Mouse (Mus musculus) frontal cortex, adult (tissue): ENCODE data around the gene Urb2.
A peak's percentile ranks its signal among the peaks of the same experiment; 100 is the strongest.

ENCODE experiments used
- ATAC-seq: cut with Nextera tagmentation; 2 replicates; pipeline ENCODE4 v1.9.2; 2017; ENCODE audit warnings: mild to moderate bottlenecking, moderate library complexity, mixed read lengths; ENCODE audit not compliant: low TSS enrichment

Urb2 gene

GRCm38 (mm10) chr8:124021237-124022227, at the start of gene Urb2, which contains the start of gene Taf5l:
Urb2 (plus strand) TSS chr8:124021508.
Taf5l (minus strand) TSS chr8:124021397.
- ATAC-seq, result peak; percentile 97

GRCm38 (mm10) chr8:123973495-123973894, 47.8 kb upstream of the Urb2 start:
- ATAC-seq, result no peak

- no peak for ATAC-seq
These were observed 43.8 kb upstream of the Urb2 start for GRCm38 (mm10) chr8:123977499-123977898.

GRCm38 (mm10) chr8:123978166-123978838, 43.0 kb upstream of the Urb2 start:
- ATAC-seq, result no peak

GRCm38 (mm10) chr8:123978926-123979325, 42.4 kb upstream of the Urb2 start:
- ATAC-seq, result no peak

- no peak for ATAC-seq
These were observed 41.1 kb upstream of the Urb2 start for GRCm38 (mm10) chr8:123980239-123980638.

- peak; percentile 38; the same call in 1 of the 2 replicates for ATAC-seq
These were observed 39.6 kb upstream of the Urb2 start for GRCm38 (mm10) chr8:123981674-123982073.

- peak; percentile 56 for ATAC-seq
These were observed 39.0 kb upstream of the Urb2 start for GRCm38 (mm10) chr8:123982291-123982793.

- ATAC-seq, result peak; percentile 82
These were observed 38.4 kb upstream of the Urb2 start, which contains the start of gene Abcb10 for GRCm38 (mm10) chr8:123982826-123983400. Abcb10 (minus strand) TSS chr8:123983122.

- ATAC-seq, result no peak
These were observed 32.7 kb upstream of the Urb2 start for GRCm38 (mm10) chr8:123988605-123989038.

GRCm38 (mm10) chr8:123989128-123989527, 32.2 kb upstream of the Urb2 start:
- no peak for ATAC-seq

GRCm38 (mm10) chr8:123990277-123991049, 30.8 kb upstream of the Urb2 start:
- no peak for ATAC-seq

- no peak for ATAC-seq
These were observed 28.7 kb upstream of the Urb2 start for GRCm38 (mm10) chr8:123992587-123992986.

GRCm38 (mm10) chr8:123993597-123993996, 27.7 kb upstream of the Urb2 start:
- ATAC-seq, result no peak

- no peak for ATAC-seq
These were observed 27.3 kb upstream of the Urb2 start for GRCm38 (mm10) chr8:123993997-123994396.

GRCm38 (mm10) chr8:123999568-123999967, 21.7 kb upstream of the Urb2 start:
- no peak for ATAC-seq

- ATAC-seq, result no peak
These were observed 18.7 kb upstream of the Urb2 start for GRCm38 (mm10) chr8:124002546-124003108.

GRCm38 (mm10) chr8:124007829-124008228, 13.5 kb upstream of the Urb2 start:
- no peak for ATAC-seq

GRCm38 (mm10) chr8:124011580-124011979, 9.7 kb upstream of the Urb2 start:
- no peak for ATAC-seq

GRCm38 (mm10) chr8:124011989-124012586, 9.2 kb upstream of the Urb2 start:
- no peak for ATAC-seq
